Mouse (Mus musculus): ENCODE data around the gene Tfrc.

DNA sequence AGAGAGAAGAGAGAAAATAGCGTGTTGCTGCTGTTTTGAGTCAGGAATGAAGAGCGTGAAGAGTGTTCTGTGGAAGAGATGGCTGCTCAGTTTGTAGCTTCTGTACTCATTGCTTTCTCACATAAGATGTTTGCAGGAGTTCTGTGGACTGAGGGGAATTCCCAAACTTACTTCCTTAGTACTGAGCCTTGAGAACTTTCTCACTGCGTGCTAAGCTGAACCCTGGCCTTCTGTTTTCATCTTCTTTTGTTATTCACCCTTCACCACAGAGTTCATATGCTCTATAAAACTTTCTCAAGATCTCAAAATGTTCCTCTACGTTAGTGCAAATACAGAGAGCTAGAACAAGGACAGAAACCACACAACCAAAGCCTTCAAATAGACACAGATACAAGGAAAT lies 36.2 kb upstream of the Tfrc start:
- TF ChIP-seq GATA1 (IDR thresholded peaks at IDR 0.05; ENCODE audit: borderline replicate concordance, low read length) = no peak
- no peak for TF ChIP-seq FLI1 (IDR thresholded peaks at IDR 0.05; ENCODE audit: low read length)
